Mouse (Mus musculus): Measurements from ENCODE around the gene Slc7a11.

DNA sequence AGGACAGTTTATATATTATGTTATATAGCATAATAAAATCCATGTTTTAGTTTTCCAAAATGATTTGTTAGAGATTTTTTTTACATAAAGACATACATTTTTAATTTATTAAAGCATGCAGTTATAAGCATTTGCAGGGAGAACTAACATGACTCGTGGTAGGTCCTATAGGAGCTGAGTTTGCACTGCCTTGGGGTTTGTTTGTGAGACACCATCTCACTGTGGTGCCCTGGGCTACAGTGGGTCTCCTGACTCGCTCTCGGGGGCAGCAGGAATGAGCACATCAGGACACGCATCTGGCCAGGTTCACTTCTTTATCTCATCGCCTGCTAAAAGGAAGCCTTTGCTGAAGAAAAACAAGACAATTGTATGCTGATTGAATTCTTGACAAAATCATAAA, 257.0 kb downstream of the Slc7a11 start:
- no peak for TF ChIP-seq CTCF (IDR thresholded peaks at IDR 0.05; ENCODE audit: insufficient read depth, low read depth, low read length)
- TF ChIP-seq POLR2A (IDR thresholded peaks at IDR 0.05; ENCODE audit: insufficient read depth, low read depth, low read length) = no peak
